Mouse (Mus musculus): ENCODE measurements at regions not wholly inside any gene's neighbourhood (a gene's known extent, or its start where the extent isn't known, plus 50 kb on each side); places are given as distances from the start of the nearest gene placed in this dataset.

DNA sequence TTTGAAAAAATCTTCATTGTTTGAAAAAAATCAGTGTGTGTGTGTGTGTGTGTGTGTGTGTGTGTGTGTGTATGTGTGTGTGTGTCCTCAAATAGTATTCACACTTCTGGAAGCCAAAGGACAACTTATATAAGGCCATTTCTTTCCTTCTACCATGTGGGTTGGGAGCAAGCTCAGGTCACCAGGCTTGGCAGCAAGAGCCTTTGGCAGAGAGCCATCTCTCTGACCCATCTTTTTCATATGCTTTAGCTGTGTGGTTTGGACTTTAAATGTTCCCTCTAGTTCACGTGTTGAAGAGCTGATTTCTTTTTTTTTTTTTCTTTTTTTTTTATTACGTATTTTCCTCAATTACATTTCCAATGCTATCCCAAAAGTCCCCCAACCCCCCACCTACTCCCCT lies 483.1 kb downstream of the Rapgef2 start:
- TF ChIP-seq CTCF (IDR thresholded peaks at IDR 0.05; ENCODE audit: borderline replicate concordance, insufficient read depth, low read length) (no peak), POLR2A (IDR thresholded peaks at IDR 0.05; ENCODE audit: low read depth, low read length) (no peak)

All from embryonic fibroblast, embryonic 13.5 days (primary cell).